Mouse (Mus musculus): ENCODE data around the gene Vezt.
A peak's percentile ranks its signal among the peaks of the same experiment; 100 is the strongest.

The Vezt gene

GRCm38 (mm10) chr10:94035658-94036374, at the start of gene Vezt, which contains the start of gene Fgd6:
TSS of gene Vezt (minus strand) at chr10:94035817.
TSS of gene Fgd6 (plus strand) at chr10:94036001.
- peak; percentile 99 for DNase-seq

GRCm38 (mm10) chr10:94082040-94082734, 46.6 kb upstream of the Vezt start:
- DNase-seq = no peak

- no peak for DNase-seq
These were observed 45.1 kb upstream of the Vezt start for GRCm38 (mm10) chr10:94080740-94081139.

DNA sequence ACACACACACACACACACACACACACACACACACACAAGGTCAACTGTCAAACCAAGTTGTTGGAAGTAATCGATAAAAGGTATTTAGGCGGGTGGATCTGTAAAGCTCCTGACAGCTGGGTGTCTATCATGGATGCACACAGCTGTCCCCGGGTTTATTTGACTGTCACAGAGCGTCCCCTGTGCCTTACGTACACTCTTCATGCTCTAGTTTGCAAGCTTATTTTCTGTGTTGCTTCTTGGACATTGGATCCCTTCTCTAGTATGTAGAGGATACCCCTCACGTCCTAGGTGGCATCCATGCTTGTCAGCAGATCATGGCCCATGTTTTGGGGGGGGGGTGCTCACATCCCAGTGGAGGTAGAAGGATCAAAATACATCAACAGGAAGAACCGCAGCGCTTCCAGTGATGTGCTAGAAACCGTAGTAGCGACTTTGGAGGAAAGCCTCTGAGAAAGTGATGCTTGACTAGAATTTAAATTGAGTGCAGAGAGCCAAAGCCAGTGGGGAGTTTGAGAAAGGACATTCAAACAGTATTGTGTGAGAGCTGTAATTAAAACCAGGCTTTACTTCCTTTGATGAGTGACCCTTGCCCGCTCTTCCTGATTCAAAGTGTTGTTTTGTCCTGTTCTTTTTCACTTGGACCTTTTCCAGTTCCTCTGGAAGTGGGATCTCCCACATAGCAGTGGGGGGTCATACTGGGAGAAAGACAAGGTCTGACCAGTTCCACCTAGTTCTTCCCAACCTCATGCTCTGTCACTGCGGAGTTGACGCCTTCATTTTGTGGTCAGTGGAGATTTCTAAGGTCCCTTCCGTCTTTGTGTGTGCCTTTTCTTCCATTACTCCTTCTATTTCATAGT, 41.6 kb upstream of the Vezt start:
- no peak for DNase-seq

GRCm38 (mm10) chr10:94072916-94073465, 37.4 kb upstream of the Vezt start:
- DNase-seq = no peak

- DNase-seq = no peak
These were observed 36.8 kb upstream of the Vezt start for GRCm38 (mm10) chr10:94072261-94072915.

DNA sequence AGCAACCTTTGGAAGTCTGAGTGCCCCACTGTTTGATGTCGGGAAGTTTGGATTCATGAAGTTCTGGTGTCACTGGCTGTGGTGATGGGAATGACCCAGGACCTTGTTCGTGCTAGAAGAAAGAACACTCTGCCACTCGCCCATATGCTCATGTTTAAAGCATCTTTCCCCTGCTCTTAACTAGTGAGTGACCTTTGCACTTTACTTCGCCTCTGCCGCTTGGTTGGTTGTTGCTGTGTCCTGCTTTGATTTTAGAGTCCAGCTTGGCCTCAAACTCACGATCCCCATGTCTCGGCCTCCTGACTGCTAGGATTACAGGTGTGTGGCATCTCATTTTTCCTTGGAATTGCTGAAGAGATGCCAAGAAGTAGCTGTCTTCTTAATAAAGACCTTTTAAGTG, 36.0 kb upstream of the Vezt start:
- DNase-seq = no peak

- DNase-seq = peak; percentile 11
These were observed 33.1 kb upstream of the Vezt start for GRCm38 (mm10) chr10:94068701-94069100.

- no peak for DNase-seq
These were observed 31.3 kb upstream of the Vezt start for GRCm38 (mm10) chr10:94066896-94067295.

DNA sequence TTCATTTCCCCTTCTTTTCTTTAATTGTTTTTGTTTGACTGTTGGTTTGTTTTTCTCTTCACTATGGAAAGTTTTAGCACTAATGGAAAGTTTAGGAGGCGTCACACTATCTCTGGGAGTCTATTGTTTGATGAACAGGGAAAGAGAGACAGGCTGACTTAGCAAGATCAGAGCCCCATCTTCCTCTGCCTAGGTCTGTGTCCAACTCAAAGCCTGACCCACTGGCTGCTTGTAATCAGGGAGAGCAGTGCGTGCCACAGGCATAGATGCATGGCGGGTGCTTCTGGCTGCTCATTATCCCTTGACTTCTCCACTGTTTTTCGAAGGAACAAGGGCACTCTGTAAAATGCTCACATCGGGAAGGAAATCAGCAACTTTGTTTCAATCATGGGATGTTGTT, 26.7 kb upstream of the Vezt start:
- no peak for DNase-seq

GRCm38 (mm10) chr10:94060190-94060589, 24.6 kb upstream of the Vezt start:
- DNase-seq = no peak

DNA sequence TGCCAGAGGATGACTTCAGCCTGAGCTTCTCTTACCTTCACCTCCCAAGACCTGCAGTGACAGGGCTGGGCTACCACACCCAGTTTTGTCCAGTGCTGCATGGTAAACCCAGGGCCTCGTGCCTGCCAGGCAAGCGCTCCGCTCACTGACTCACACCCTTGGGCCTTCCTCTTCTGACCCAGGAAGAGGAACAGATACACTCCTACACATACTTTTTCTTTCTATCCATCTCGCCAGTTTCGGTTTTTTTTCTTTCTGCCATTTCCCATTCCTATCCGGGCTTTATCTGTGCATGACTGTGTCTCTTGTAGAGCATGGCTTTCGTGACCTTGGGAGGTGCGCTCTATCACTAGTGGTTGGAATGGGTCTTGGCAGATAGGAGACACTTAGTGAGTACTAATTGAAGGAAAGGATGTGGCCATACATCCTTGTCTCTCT, 24.0 kb upstream of the Vezt start:
- no peak for DNase-seq

DNA sequence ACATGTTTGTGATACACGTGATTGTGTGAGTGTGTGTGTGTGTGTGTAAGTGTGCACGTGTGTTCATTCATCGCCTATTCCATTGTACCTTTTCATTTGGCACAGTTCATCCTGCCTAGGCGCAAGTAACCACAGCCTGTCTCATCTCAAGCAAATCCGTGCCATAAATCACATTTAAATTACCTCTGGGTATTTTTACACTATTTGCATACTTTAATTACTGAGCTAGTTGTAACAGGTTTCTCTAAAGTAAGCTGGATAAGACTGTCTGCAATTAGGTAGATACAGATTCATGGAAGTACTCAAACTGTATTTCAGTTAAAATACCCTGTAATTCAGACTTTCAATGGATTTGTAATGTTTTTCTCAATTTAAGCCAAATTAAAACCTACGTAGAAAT, 20.9 kb upstream of the Vezt start:
- DNase-seq = no peak

- DNase-seq = no peak
These were observed 15.1 kb upstream of the Vezt start for GRCm38 (mm10) chr10:94050736-94051135.

DNA sequence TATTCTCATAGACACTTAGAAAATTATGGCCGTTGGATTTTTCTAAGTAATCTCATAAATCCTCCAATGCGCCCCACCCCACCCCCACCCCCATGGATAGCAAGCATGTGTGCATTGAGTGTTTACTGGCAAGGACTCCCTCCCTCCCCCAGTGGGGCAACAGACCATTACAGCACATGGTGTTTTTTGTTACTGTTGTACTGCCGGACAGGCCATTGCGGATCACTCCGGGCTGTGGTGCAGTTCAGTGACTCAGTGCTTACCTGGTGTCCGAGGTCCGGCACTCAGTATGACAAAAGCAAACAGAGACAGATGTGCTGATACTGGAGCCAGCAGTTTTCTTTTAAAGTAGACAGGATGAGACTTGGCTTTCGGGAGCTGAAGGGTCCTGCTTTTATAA, 13.5 kb upstream of the Vezt start:
- DNase-seq = no peak

- no peak for DNase-seq
These were observed 12.4 kb upstream of the Vezt start for GRCm38 (mm10) chr10:94047845-94048559.

DNA sequence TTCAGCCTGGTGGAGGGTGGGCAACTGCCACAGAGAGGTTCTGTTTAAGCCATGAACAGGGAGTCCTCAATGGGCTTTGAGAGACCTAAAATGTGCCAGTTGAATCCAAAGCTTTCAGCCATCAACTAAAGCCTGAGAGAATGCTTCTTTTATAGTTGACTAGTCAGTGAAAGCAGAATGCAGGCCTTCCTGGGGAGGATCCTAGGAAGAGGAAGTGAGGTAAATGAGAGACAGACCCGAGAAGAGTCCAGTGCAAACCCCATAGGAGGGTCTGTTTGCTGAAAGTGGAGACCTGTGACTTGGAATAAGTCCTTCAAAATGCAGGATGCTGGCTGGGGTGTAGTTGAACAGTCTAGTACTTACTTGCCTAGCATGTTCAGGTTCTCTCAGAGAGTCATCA, 11.4 kb upstream of the Vezt start:
- DNase-seq = no peak

DNA sequence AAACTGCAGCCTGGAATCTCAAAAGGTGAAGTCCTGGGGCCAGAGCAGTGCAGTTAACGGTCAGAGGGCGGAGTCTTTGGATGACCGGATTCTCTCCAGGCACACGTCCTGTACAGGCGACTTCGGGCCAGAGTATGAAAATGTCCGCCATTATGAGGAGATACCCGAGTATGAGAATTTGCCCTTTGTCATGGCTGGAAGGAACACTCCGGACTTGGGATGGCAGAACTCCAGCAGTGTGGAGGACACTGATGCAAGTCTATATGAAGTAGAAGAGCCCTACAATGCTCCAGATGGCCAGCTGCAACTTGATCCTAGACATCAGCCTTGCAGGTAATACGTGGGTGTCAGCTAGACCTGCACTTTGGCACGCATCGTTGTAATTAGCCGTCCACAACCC, 9.7 kb upstream of the Vezt start:
- DNase-seq = no peak

GRCm38 (mm10) chr10:94043908-94044307, 8.3 kb upstream of the Vezt start:
- no peak for DNase-seq

DNA sequence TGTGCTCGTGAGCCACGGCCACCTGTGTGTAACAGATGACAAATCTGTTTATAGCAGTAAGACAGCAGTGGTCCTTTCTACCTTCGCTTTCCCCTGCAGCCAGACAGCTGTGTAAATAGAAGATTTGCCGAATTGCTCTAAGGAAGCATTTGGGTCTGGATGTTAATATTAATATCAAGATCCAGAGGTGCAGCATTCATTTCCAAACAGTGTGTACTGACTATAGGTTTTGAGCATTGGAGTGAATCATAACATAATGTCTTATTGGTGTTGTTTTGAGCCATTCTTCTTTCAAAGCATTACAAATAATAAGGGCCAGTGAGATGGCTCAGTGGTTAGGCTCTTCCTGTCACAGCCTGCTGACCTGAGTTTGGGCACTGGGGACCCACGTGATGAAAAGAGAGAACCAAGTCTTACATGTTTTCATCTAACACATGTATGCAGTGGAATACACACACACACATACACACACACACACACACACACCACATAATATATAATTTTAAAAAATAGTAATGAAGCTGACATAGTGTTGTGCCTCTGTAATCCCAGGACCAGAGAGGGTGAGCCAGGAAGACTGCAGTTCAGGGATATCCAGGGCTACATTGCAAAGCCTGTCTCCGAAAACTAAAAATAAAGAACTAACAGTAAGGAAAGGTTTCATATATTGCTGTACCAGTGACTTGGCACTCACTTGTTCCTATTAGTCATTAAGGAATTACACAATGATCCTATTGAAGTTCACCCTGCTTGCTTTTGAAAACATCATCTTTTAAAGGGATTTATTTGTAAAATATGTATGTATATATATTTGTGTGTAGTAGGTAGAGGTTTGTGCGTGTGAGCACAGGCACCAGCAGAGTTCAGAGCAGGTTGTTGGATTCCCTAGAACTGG, 3.0 kb upstream of the Vezt start:
- no peak for DNase-seq

GRCm38 (mm10) chr10:94037596-94037995, 2.0 kb upstream of the Vezt start:
- no peak for DNase-seq

Measured in right cerebral cortex, postnatal 4 days (tissue).